ENCODE assay signal across 7 mouse cellular contexts in genomic region chr11:120721124-120722066, GRCm38 (mm10). TPM values are rescaled to one million over a fixed set of nuclear protein-coding genes. Genes with fewer than 3 reads are reported as not detected.
DNase-seq lines count a peak whose midpoint lies in the region; ATAC-seq and TF ChIP-seq lines count a peak whose summit lies in the region.

Rac3 (plus strand) TSS chr11:120721470.

- TF ChIP-seq EP300 in lung, postnatal 0 days (IDR thresholded peaks at IDR 0.05), result no peak

- peaks cover 27% of the 10 kb centered on the region for H3K4me1 ChIP-seq in G1E (ENCODE audit: insufficient read depth, low read depth, low read length)
- H3K4me1 ChIP-seq in embryonic facial prominence, embryonic 15.5 days, result peaks cover 26% of the 10 kb centered on the region
- peaks cover 10% of the 10 kb centered on the region for H3K4me1 ChIP-seq in hindbrain, embryonic 11.5 days (replicated peaks; ENCODE audit: control insufficient read depth, insufficient read depth, low read length)
- peaks cover 19% of the 10 kb centered on the region for H3K4me1 ChIP-seq in lung, postnatal 0 days (ENCODE audit: insufficient read depth, low read depth, low read length)

- H3K27ac ChIP-seq in embryonic facial prominence, embryonic 15.5 days (replicated peaks), result peak within 1 kb of the TSS; percentile 45
- no peak within 1 kb of the TSS; the same call in 1 of the 2 replicates for H3K27ac ChIP-seq in hindbrain, embryonic 11.5 days (ENCODE audit: low read depth, low read length)
- peak within 1 kb of the TSS; percentile 39 for H3K27ac ChIP-seq in lung, postnatal 0 days (ENCODE audit: low read length)

- H3K9ac ChIP-seq in embryonic facial prominence, embryonic 15.5 days, result peak within 1 kb of the TSS; percentile 59
- peak within 1 kb of the TSS; percentile 72 for H3K9ac ChIP-seq in hindbrain, embryonic 11.5 days (ENCODE audit: low read depth, low read length)
- H3K9ac ChIP-seq in lung, postnatal 0 days (replicated peaks; ENCODE audit: low read depth), result peak within 1 kb of the TSS; percentile 32

- H3K9me3 ChIP-seq in G1E (replicated peaks), result no peaks in the 10 kb centered on the region
- H3K9me3 ChIP-seq in embryonic facial prominence, embryonic 15.5 days (replicated peaks), result no peaks in the 10 kb centered on the region
- H3K9me3 ChIP-seq in hindbrain, embryonic 11.5 days (ENCODE audit: control insufficient read depth, low read length), result no peaks in the 10 kb centered on the region
- no peaks in the 10 kb centered on the region for H3K9me3 ChIP-seq in lung, postnatal 0 days (ENCODE audit: low read length)

- no peak for DNase-seq in G1E (ENCODE audit: low spot score)
- peak; percentile 78 for DNase-seq in adrenal gland, postnatal 25 days
- DNase-seq in hindbrain, embryonic 11.5 days (ENCODE audit: low spot score), result peak; percentile 87
- DNase-seq in layer of hippocampus, postnatal 14 days (ENCODE audit: low spot score in 2 of 2), result peak; percentile 70
- DNase-seq in lung, postnatal 0 days (ENCODE audit: low spot score), result peak; percentile 84
- DNase-seq in ovary, postnatal 36 days (ENCODE audit: low spot score), result peak; percentile 75

- WGBS in embryonic facial prominence, embryonic 15.5 days, result under 1% methylated on average over 86 of the region's 90 CpGs
- 1% methylated on average over 87 of the region's 90 CpGs for WGBS in hindbrain, embryonic 11.5 days
- WGBS in lung, postnatal 0 days, result under 1% methylated on average over 64 of the region's 90 CpGs

- TF ChIP-seq CTCF in G1E (IDR thresholded peaks at IDR 0.05; ENCODE audit: low read depth, low read length), result no peak
- TF ChIP-seq CTCF in lung, postnatal 0 days (IDR thresholded peaks at IDR 0.05), result no peak

- peak within 1 kb of the TSS; percentile 65; the same call in 1 of the 2 replicates for H3K4me3 ChIP-seq in G1E (ENCODE audit: low read depth, low read length)
- H3K4me3 ChIP-seq in embryonic facial prominence, embryonic 15.5 days (replicated peaks), result peak within 1 kb of the TSS; percentile 67
- H3K4me3 ChIP-seq in hindbrain, embryonic 11.5 days (ENCODE audit: low read depth, low read length), result peak within 1 kb of the TSS; percentile 52
- peak within 1 kb of the TSS; percentile 40 for H3K4me3 ChIP-seq in lung, postnatal 0 days (ENCODE audit: low read depth, low read length)

- ATAC-seq in G1E (ENCODE audit: extremely low read depth, insufficient number of reproducible peaks, low FRiP score, poor library complexity, severe bottlenecking), result no peak
- ATAC-seq in embryonic facial prominence, embryonic 15.5 days (ENCODE audit: insufficient number of reproducible peaks, low FRiP score, low TSS enrichment, low read depth), result peak; percentile 83
- ATAC-seq in hindbrain, embryonic 11.5 days (ENCODE audit: low FRiP score), result peak; percentile 83
- ATAC-seq in lung, postnatal 0 days, result peak; percentile 80

- H3K36me3 ChIP-seq in G1E (replicated peaks), result peaks cover 74% of the 10 kb centered on the region
- peaks cover 31% of the 10 kb centered on the region for H3K36me3 ChIP-seq in embryonic facial prominence, embryonic 15.5 days
- peaks cover 5% of the 10 kb centered on the region; the same call in 1 of the 2 replicates for H3K36me3 ChIP-seq in hindbrain, embryonic 11.5 days (ENCODE audit: control insufficient read depth, insufficient read depth, low read length)
- no peaks in the 10 kb centered on the region for H3K36me3 ChIP-seq in lung, postnatal 0 days (ENCODE audit: insufficient read depth, low read length)

- H3K4me2 ChIP-seq in embryonic facial prominence, embryonic 15.5 days (replicated peaks), result peak within 1 kb of the TSS; percentile 97
- peak within 1 kb of the TSS; percentile 88 for H3K4me2 ChIP-seq in hindbrain, embryonic 11.5 days (replicated peaks; ENCODE audit: low read depth, low read length)
- peak within 1 kb of the TSS; percentile 77 for H3K4me2 ChIP-seq in lung, postnatal 0 days (replicated peaks; ENCODE audit: low read depth, low read length)

- peaks cover 27% of the 10 kb centered on the region for H3K27me3 ChIP-seq in G1E (ENCODE audit: insufficient read depth, low read length)
- no peaks in the 10 kb centered on the region for H3K27me3 ChIP-seq in embryonic facial prominence, embryonic 15.5 days
- peaks cover 2% of the 10 kb centered on the region for H3K27me3 ChIP-seq in hindbrain, embryonic 11.5 days (ENCODE audit: control insufficient read depth, insufficient read depth, low read length)
- no peaks in the 10 kb centered on the region for H3K27me3 ChIP-seq in lung, postnatal 0 days (replicated peaks; ENCODE audit: insufficient read depth, low read length)

RNA-seq across cellular contexts. Expression of gene Rac3, which starts in this region (rescaled TPM):
- total RNA-seq in G1E (2014; fragmentation: Nextera tagmentation) (2.1 TPM in 1 of 2 replicates, not detected in the other), G1E (2017) (0.66 and 0.81 TPM in 2 replicates)
- 1.3 and 2.6 TPM in 2 replicates for polyA plus RNA-seq in G1E (2012)
- total RNA-seq in adrenal gland, postnatal 25 days (2021), result 5.6 and 10.0 TPM in 2 replicates
- polyA plus RNA-seq in embryonic facial prominence, embryonic 15.5 days (2015; fragmentation: Nextera tagmentation; extraction: Ambion mirVana), result 64.5 and 75.4 TPM in 2 replicates
- polyA plus RNA-seq in hindbrain, embryonic 11.5 days (2014; fragmentation: Nextera tagmentation; extraction: Ambion mirVana), result 17.6 and 18.2 TPM in 2 replicates
- total RNA-seq in layer of hippocampus, postnatal 14 days (2021), result 10 to 100 TPM; 83.9 to 98.6 TPM
- polyA plus RNA-seq in lung, postnatal 0 days (2015; fragmentation: Nextera tagmentation; extraction: Ambion mirVana), result 56.0 and 61.9 TPM in 2 replicates
